ENCODE assay signal across 24 mouse cellular contexts in genomic region chr4:121167656-121168055, GRCm38 (mm10). TPM values are rescaled to one million over a fixed set of nuclear protein-coding genes. Genes with fewer than 3 reads are reported as not detected.
A peak's percentile ranks its signal among the peaks of the same experiment; 100 is the strongest.
DNase-seq lines count a peak whose midpoint lies in the region; ATAC-seq and TF ChIP-seq lines count a peak whose summit lies in the region.
"Had no signal": no experiment of that assay in that cellular context is flagged by ENCODE, and none has a peak within 500 bp of the region (broad histone marks: within the 10 kb centered on the region; RNA-seq: fewer than 3 reads in every experiment).

No protein-coding gene starts in this region.

- WGBS in liver, adult 2 months: 53% methylated on average over 2 of the region's 2 CpGs
- 80% methylated on average over 2 of the region's 2 CpGs for WGBS in liver, embryonic 13.5 days (ENCODE audit: insufficient replicate concordance)

- no peak overlapping the region for H3K4me2 ChIP-seq in liver, embryonic 13.5 days
- H3K4me2 ChIP-seq: heart, embryonic 15.5 days; limb, embryonic 12.5 days; midbrain, embryonic 12.5 days had no signal

- peaks cover 2% of the 10 kb centered on the region; the same call in 1 of the 2 replicates for H3K79me2 ChIP-seq in liver, adult 2 months (ENCODE audit: control insufficient read depth, insufficient read depth, low read length)

- H3K27ac ChIP-seq in liver, adult 2 months (replicated peaks; ENCODE audit: insufficient read depth, low read depth, low read length): peak overlapping the region; percentile 37
- no peak overlapping the region for H3K27ac ChIP-seq in liver, embryonic 13.5 days
- H3K27ac ChIP-seq in layer of hippocampus, adult 2 months: no peak overlapping the region
- H3K27ac ChIP-seq: forebrain, embryonic 10.5 days; heart, embryonic 15.5 days; hindbrain, embryonic 10.5 days; hindbrain, postnatal 0 days; limb, embryonic 12.5 days; midbrain, embryonic 12.5 days had no signal

- H3K9me3 ChIP-seq in liver, embryonic 13.5 days (replicated peaks): peaks cover 3% of the 10 kb centered on the region; the same call in 1 of the 2 replicates

- H3K4me3 ChIP-seq in liver, adult 2 months (ENCODE audit: insufficient read depth, low read depth, low read length): no peak overlapping the region
- H3K4me3 ChIP-seq in liver, embryonic 13.5 days (replicated peaks): no peak overlapping the region
- H3K4me3 ChIP-seq in layer of hippocampus, adult 2 months: no peak overlapping the region
- H3K4me3 ChIP-seq: forebrain, embryonic 10.5 days; heart, embryonic 15.5 days; hindbrain, embryonic 10.5 days; limb, embryonic 12.5 days; midbrain, embryonic 12.5 days; myocyte had no signal

- H3K27me3 ChIP-seq in liver, adult 2 months (ENCODE audit: control insufficient read depth, insufficient read depth, low read length): no peaks in the 10 kb centered on the region
- no peaks in the 10 kb centered on the region for H3K27me3 ChIP-seq in liver, embryonic 13.5 days
- H3K27me3 ChIP-seq: heart, embryonic 15.5 days; limb, embryonic 12.5 days; midbrain, embryonic 12.5 days had no signal

- H3K4me1 ChIP-seq in liver, adult 2 months (ENCODE audit: control insufficient read depth, insufficient read depth, low read length): peaks cover 18% of the 10 kb centered on the region; the same call in 1 of the 2 replicates
- no peaks in the 10 kb centered on the region for H3K4me1 ChIP-seq in liver, embryonic 13.5 days (replicated peaks)
- H3K4me1 ChIP-seq: forebrain, embryonic 10.5 days; heart, embryonic 15.5 days; hindbrain, embryonic 10.5 days; limb, embryonic 12.5 days; midbrain, embryonic 12.5 days had no signal

- peak; percentile 96 for DNase-seq in liver, adult 2 months (ENCODE audit: extremely low read depth, low read depth, low spot score)
- no peak for DNase-seq in liver
- peak; percentile 73 for DNase-seq in kidney, adult 9 months
- DNase-seq in liver, embryonic 13.5 days: no peak
- no peak for DNase-seq in layer of hippocampus, adult 2 months (ENCODE audit: low spot score in 2 of 2)
- no peak for DNase-seq in cerebellum, postnatal 10 days
- DNase-seq: cerebellum, adult 2 months; forebrain, postnatal 0 days; gastrocnemius, postnatal 36 days had no signal

- peaks cover 25% of the 10 kb centered on the region for H3K36me3 ChIP-seq in liver, adult 2 months (ENCODE audit: control insufficient read depth, insufficient read depth, low read length)
- H3K36me3 ChIP-seq in liver, embryonic 13.5 days: peaks cover 58% of the 10 kb centered on the region

- ATAC-seq in liver, embryonic 13.5 days (ENCODE audit: low read depth): peak; percentile 68
- ATAC-seq in frontal cortex, adult (ENCODE audit: low TSS enrichment): no peak
- ATAC-seq: forebrain, postnatal 0 days; hindbrain, postnatal 0 days had no signal

- TF ChIP-seq POLR2A in liver, adult 2 months (IDR thresholded peaks at IDR 0.05; ENCODE audit: extremely low read depth, insufficient read depth, low read length): no peak

- no peak overlapping the region for H3K9ac ChIP-seq in liver, adult 2 months (ENCODE audit: low read depth, low read length)
- H3K9ac ChIP-seq in liver, embryonic 13.5 days: no peak overlapping the region
- H3K9ac ChIP-seq: forebrain, postnatal 0 days; heart, embryonic 15.5 days; limb, embryonic 12.5 days; midbrain, embryonic 12.5 days had no signal

- no peak for TF ChIP-seq CTCF in liver, adult 2 months (IDR thresholded peaks at IDR 0.05; ENCODE audit: low read depth, low read length)
- TF ChIP-seq CTCF in layer of hippocampus, adult 2 months (conservative IDR thresholded peaks at IDR 0.05): no peak

RNA-seq across cellular contexts. Expression of gene Rlf, which starts 47.2 kb away (rescaled TPM):
- 9.5 and 10.5 TPM in 2 replicates for total RNA-seq in liver, adult 2 months (2014; rRNA removed)
- polyA plus RNA-seq in liver, adult 2 months (2012; rRNA removed): 1.3 and 1.5 TPM in 2 replicates
- 9.7 and 11.8 TPM in 2 replicates for polyA plus RNA-seq in liver, embryonic 13.5 days (2015; fragmentation: Nextera tagmentation; extraction: Ambion mirVana)
- total RNA-seq in layer of hippocampus, adult 2 months (2021): 10 to 100 TPM; 30.2 to 34.3 TPM

RNA-seq across cellular contexts. Expression of gene Tmco2, which starts 58.6 kb away (rescaled TPM):
- total RNA-seq in liver, adult 2 months (2014; rRNA removed): not detected in 2 replicates
- polyA plus RNA-seq in liver, adult 2 months (2012; rRNA removed): not detected in 2 replicates
- polyA plus RNA-seq in liver, embryonic 13.5 days (2015; fragmentation: Nextera tagmentation; extraction: Ambion mirVana): not detected in 2 replicates
- total RNA-seq in layer of hippocampus, adult 2 months (2021): not detected
- total RNA-seq: adrenal gland, adult 18-20 months; forebrain, postnatal 0 days; gastrocnemius, postnatal 36 days; heart, adult 8-10 months; hindbrain, postnatal 0 days; layer of hippocampus, postnatal 14 days had no signal
- polyA plus RNA-seq: C2C12; forebrain, embryonic 10.5 days; forebrain, postnatal 0 days; heart, embryonic 15.5 days; hindbrain, embryonic 10.5 days; large intestine, adult 2 months; limb, embryonic 12.5 days; lung, embryonic 16.5 days; midbrain, embryonic 12.5 days; myocyte; neural tube, embryonic 14.5 days had no signal

Comparison
In these comparisons a context has a peak if more than half of its experiments do, and no peak if none do; other contexts are left out.
1. DNase-seq: peak in liver, adult 2 months (single experiment) and kidney, adult 9 months (single experiment); none in liver (single experiment), liver, embryonic 13.5 days (single experiment), layer of hippocampus, adult 2 months (0 of 2) and cerebellum, postnatal 10 days (0 of 2).